Mouse (Mus musculus) hindbrain, embryonic 11.5 days (tissue): ENCODE results near the gene Fbxo46. TPM values are rescaled to one million over a fixed set of nuclear protein-coding genes. Genes with fewer than 3 reads are reported as not detected.

ENCODE experiments used
- ATAC-seq: fragments of 200-750 bp; cut with Nextera tagmentation; 2 replicates; pipeline ENCODE4 v1.8.0; 2017; ENCODE audit warnings: mild to moderate bottlenecking, moderate TSS enrichment, moderate library complexity; ENCODE audit not compliant: low FRiP score
- DNase-seq: peaks from one replicate; pipeline ENCODE4 v3.0.0-alpha.2; 2015; ENCODE audit warnings: low spot score
- H3K27ac ChIP-seq: fragments of 300-500 bp; sonication (generic); 2 replicates; pipeline ENCODE4 v1.5.1; 2014; ENCODE audit warnings: mild to moderate bottlenecking, low read depth, low read length
- H3K27me3 ChIP-seq: fragments of 300-500 bp; sonication (generic); 2 replicates; pipeline ENCODE4 v1.6.1; 2014; ENCODE audit warnings: mild to moderate bottlenecking, low read length, moderate library complexity, mixed read lengths; ENCODE audit not compliant: control insufficient read depth, insufficient read depth
- H3K36me3 ChIP-seq: fragments of 300-500 bp; sonication (generic); 2 replicates; pipeline ENCODE4 v1.6.1; 2014; ENCODE audit warnings: mild to moderate bottlenecking, low read length, moderate library complexity, mixed read lengths; ENCODE audit not compliant: control insufficient read depth, insufficient read depth
- H3K4me1 ChIP-seq: fragments of 300-500 bp; sonication (generic); replicated peaks from 2 replicates; pipeline ENCODE4 v1.6.1; 2014; ENCODE audit warnings: low read length, mixed read lengths; ENCODE audit not compliant: control insufficient read depth, insufficient read depth
- H3K4me2 ChIP-seq: fragments of 300-500 bp; sonication (generic); replicated peaks from 2 replicates; pipeline ENCODE4 v1.6.1; 2014; ENCODE audit warnings: mild to moderate bottlenecking, low read depth, low read length
- H3K4me3 ChIP-seq: fragments of 300-500 bp; sonication (generic); 2 replicates; pipeline ENCODE4 v1.5.1; 2014; ENCODE audit warnings: low read depth, low read length
- H3K9ac ChIP-seq: fragments of 300-500 bp; sonication (generic); 2 replicates; pipeline ENCODE4 v1.6.1; 2014; ENCODE audit warnings: low read depth, low read length
- H3K9me3 ChIP-seq: fragments of 300-500 bp; sonication (generic); 2 replicates; pipeline ENCODE4 v1.6.1; 2016; ENCODE audit warnings: low read length; ENCODE audit not compliant: control insufficient read depth
- WGBS: fragments of 180-500 bp; shearing (Covaris S2); extraction: QIAGEN DNeasy Blood & Tissue Kit; methylation state at CpG from one replicate; pipeline ENCODE4 v1.1.7; 2014; 5-methylcytosine and 5-hydroxymethylcytosine counted together
- microRNA counts: library from miRNA; unstranded; fragments of <30 nt; microRNA quantifications from one replicate; lab custom pipeline; 2015
- polyA plus RNA-seq: library from polyadenylated mRNA; unstranded; fragments of >200 nt; fragmentation: Nextera tagmentation; extraction: Ambion mirVana; gene quantifications from 2 replicates; pipeline ENCODE4 v1.2.1, GENCODE M21; 2014

Fbxo46 gene
- polyA plus RNA-seq, 1 experiment from 2014 or later = 8.7 TPM

DNA sequence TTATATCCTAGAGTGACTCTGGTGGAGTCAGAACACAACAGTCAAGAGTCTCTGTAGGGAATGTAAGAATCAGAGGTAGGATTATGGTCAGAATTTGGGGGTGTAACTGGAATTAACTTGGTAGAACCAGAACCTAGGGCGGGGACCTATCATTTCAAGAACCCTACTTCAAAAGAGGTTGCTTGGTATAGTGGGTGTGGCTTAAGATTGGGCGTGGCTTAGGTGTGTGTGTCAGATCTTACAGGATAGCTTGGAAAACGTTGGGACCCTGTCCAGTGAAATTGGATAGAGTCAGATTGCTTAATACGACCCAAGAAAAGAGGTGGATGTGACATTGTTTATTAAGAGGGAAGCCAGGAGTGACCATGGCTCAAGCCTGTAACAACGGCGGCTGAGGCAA, 60.3 kb downstream of the Fbxo46 start:
- WGBS = 38% methylated on average over 6 of the region's 6 CpGs
- Histone ChIP-seq H3K27me3 (peaks cover 41% of the 10 kb centered on the region), H3K27ac (no peak overlapping the region), H3K4me1 (peaks cover 5% of the 10 kb centered on the region; the same call in 1 of the 2 replicates), H3K4me2 (no peak overlapping the region; the same call in 1 of the 2 replicates), H3K4me3 (no peak overlapping the region; the same call in 1 of the 2 replicates), H3K36me3 (no peaks in the 10 kb centered on the region), H3K9me3 (no peaks in the 10 kb centered on the region), H3K9ac (no peak overlapping the region)
- no peak for ATAC-seq
- DNase-seq = no peak

- H3K4me1 ChIP-seq = peaks cover 5% of the 10 kb centered on the region; the same call in 1 of the 2 replicates
- 1% methylated on average over 23 of the region's 27 CpGs for WGBS
- peak overlapping the region; percentile 55 for H3K4me2 ChIP-seq
- H3K9ac ChIP-seq = peak overlapping the region; percentile 42
- peak overlapping the region; percentile 39 for H3K4me3 ChIP-seq
- ATAC-seq (no peak), DNase-seq (peak; percentile 63)
- no peaks in the 10 kb centered on the region for H3K9me3 ChIP-seq
- peaks cover 36% of the 10 kb centered on the region for H3K27me3 ChIP-seq
- H3K36me3 ChIP-seq = no peaks in the 10 kb centered on the region
- H3K27ac ChIP-seq = no peak overlapping the region
Measured at GRCm38 (mm10) chr7:19180862-19181429, 61.3 kb downstream of the Fbxo46 start.

GRCm38 (mm10) chr7:19184250-19184649, 64.6 kb downstream of the Fbxo46 start:
- Histone ChIP-seq H3K27me3 (peaks cover 9% of the 10 kb centered on the region), H3K9me3 (no peaks in the 10 kb centered on the region), H3K4me1 (0 out of 2 replicates have a peak, but pooled peaks cover 3% of the 10 kb centered on the region), H3K4me3 (no peak overlapping the region), H3K27ac (no peak overlapping the region), H3K9ac (no peak overlapping the region), H3K36me3 (no peaks in the 10 kb centered on the region), H3K4me2 (no peak overlapping the region)
- DNase-seq = no peak
- 87% methylated on average over 2 of the region's 2 CpGs for WGBS
- no peak for ATAC-seq

GRCm38 (mm10) chr7:19184758-19185157, 65.1 kb downstream of the Fbxo46 start:
- Histone ChIP-seq H3K9ac (no peak overlapping the region), H3K4me3 (no peak overlapping the region), H3K9me3 (no peaks in the 10 kb centered on the region), H3K4me1 (no peaks in the 10 kb centered on the region), H3K36me3 (no peaks in the 10 kb centered on the region), H3K4me2 (no peak overlapping the region), H3K27ac (no peak overlapping the region), H3K27me3 (peaks cover 5% of the 10 kb centered on the region)
- WGBS = 82% methylated on average over 6 of the region's 6 CpGs
- no peak for DNase-seq
- no peak for ATAC-seq

MicroRNAs encoded within 50 kb of the gene (microRNA counts, 519-probe panel; counts per million panel counts)
- not detected for microRNA mmu-miR-330 (lab: Ali Mortazavi, UCI)

Other genes starting within 250 kb of the Fbxo46 start
- gene Pglyrp1, start 248.5 kb upstream of the Fbxo46 start, polyA plus RNA-seq = 2.8 and 2.9 TPM in 2 replicates
- gene Ccdc61, start 209.4 kb upstream of the Fbxo46 start, polyA plus RNA-seq = 22.9 and 27.3 TPM in 2 replicates
- 12.7 and 18.0 TPM in 2 replicates for gene Nova2, start 194.0 kb upstream of the Fbxo46 start, polyA plus RNA-seq
- 0.46 TPM in 1 of 2 replicates, not detected in the other for gene Nanos2, start 132.5 kb upstream of the Fbxo46 start, polyA plus RNA-seq
- 4.6 TPM in 2 replicates for gene Mypop, start 128.6 kb upstream of the Fbxo46 start, polyA plus RNA-seq
- gene Irf2bp1, start 115.8 kb upstream of the Fbxo46 start, polyA plus RNA-seq = 25.2 and 26.0 TPM in 2 replicates
- not detected in 2 replicates for gene Foxa3, start 96.3 kb upstream of the Fbxo46 start, polyA plus RNA-seq
- 29.4 and 30.5 TPM in 2 replicates for gene Sympk, start 95.5 kb upstream of the Fbxo46 start, polyA plus RNA-seq
- not detected in 2 replicates for gene Rsph6a, start 65.2 kb upstream of the Fbxo46 start, polyA plus RNA-seq
- gene Dmwd, start 43.6 kb upstream of the Fbxo46 start, polyA plus RNA-seq = 18.3 and 20.2 TPM in 2 replicates
- gene Dmpk, start 36.0 kb upstream of the Fbxo46 start, polyA plus RNA-seq = 10.3 and 12.2 TPM in 2 replicates
- gene Six5, start 25.3 kb upstream of the Fbxo46 start, polyA plus RNA-seq = 6.2 and 7.2 TPM in 2 replicates
- gene Gm4969, start 1.5 kb upstream of the Fbxo46 start, polyA plus RNA-seq = 1.0 and 1.4 TPM in 2 replicates
- 11.7 and 12.0 TPM in 2 replicates for gene Qpctl, start 29.4 kb downstream of the Fbxo46 start, polyA plus RNA-seq
- 143 and 149 TPM in 2 replicates for gene Snrpd2, start 29.9 kb downstream of the Fbxo46 start, polyA plus RNA-seq
- gene Gipr, start 46.3 kb downstream of the Fbxo46 start, polyA plus RNA-seq = 0.89 and 1.7 TPM in 2 replicates
- 1.4 and 2.0 TPM in 2 replicates for gene Eml2, start 56.6 kb downstream of the Fbxo46 start, polyA plus RNA-seq
- gene Gpr4, start 92.7 kb downstream of the Fbxo46 start, polyA plus RNA-seq = 1.6 and 2.6 TPM in 2 replicates
- gene Opa3, start 108.5 kb downstream of the Fbxo46 start, polyA plus RNA-seq = 42.2 and 42.4 TPM in 2 replicates
- gene Vasp, start 152.0 kb downstream of the Fbxo46 start, polyA plus RNA-seq = 29.2 and 50.2 TPM in 2 replicates
- 0.18 TPM in 1 of 2 replicates, not detected in the other for gene Ppm1n, start 160.2 kb downstream of the Fbxo46 start, polyA plus RNA-seq
- 49.6 and 52.1 TPM in 2 replicates for gene Rtn2, start 162.8 kb downstream of the Fbxo46 start, polyA plus RNA-seq
- gene Fosb, start 190.2 kb downstream of the Fbxo46 start, polyA plus RNA-seq = not detected in 2 replicates
- 108 and 112 TPM in 2 replicates for gene Ercc1, start 224.9 kb downstream of the Fbxo46 start, polyA plus RNA-seq
- gene Cd3eap, start 239.6 kb downstream of the Fbxo46 start, polyA plus RNA-seq = 14.7 and 15.2 TPM in 2 replicates
- gene Ppp1r13l, start 239.9 kb downstream of the Fbxo46 start, polyA plus RNA-seq = 3.2 and 5.0 TPM in 2 replicates